ENCODE assay signal across 17 mouse cellular contexts in genomic region chr16:21696946-21697345, GRCm38 (mm10).
"Had no signal": no experiment of that assay in that cellular context is flagged by ENCODE, and none has a peak within 500 bp of the region (broad histone marks: within the 10 kb centered on the region; RNA-seq: fewer than 3 reads in every experiment).

No protein-coding gene starts in this region.

- DNase-seq: kidney, adult 8-10 months; kidney, postnatal 14 days; kidney, postnatal 4 days; layer of hippocampus, postnatal 36 days; liver, embryonic 13.5 days; lung, adult 2 months; lung, postnatal 14 days; lung, postnatal 4 days; midbrain, embryonic 14.5 days; retina, postnatal 1 day; right cerebral cortex, postnatal 25 days; spleen, adult 18-20 months; thymus, postnatal 25 days had no signal

- H3K9ac ChIP-seq: liver, embryonic 13.5 days; neural tube, embryonic 12.5 days; stomach, embryonic 15.5 days had no signal

- H3K4me3 ChIP-seq: left cerebral cortex, adult 2 months; liver, embryonic 13.5 days; neural tube, embryonic 12.5 days; stomach, embryonic 15.5 days had no signal

- H3K27ac ChIP-seq: left cerebral cortex, adult 2 months; liver, embryonic 13.5 days; neural tube, embryonic 12.5 days; stomach, embryonic 15.5 days had no signal

- H3K9me3 ChIP-seq: liver, embryonic 13.5 days; stomach, embryonic 15.5 days had no signal

- H3K4me2 ChIP-seq: liver, embryonic 13.5 days; midbrain, embryonic 11.5 days; neural tube, embryonic 12.5 days; stomach, embryonic 15.5 days had no signal

- H3K27me3 ChIP-seq: neural tube, embryonic 12.5 days; stomach, embryonic 15.5 days had no signal

- H3K36me3 ChIP-seq: liver, embryonic 13.5 days; neural tube, embryonic 12.5 days; stomach, embryonic 15.5 days had no signal
